Comparison of ENCODE assay signal across 8 mouse cellular contexts in the genomic region with DNA sequence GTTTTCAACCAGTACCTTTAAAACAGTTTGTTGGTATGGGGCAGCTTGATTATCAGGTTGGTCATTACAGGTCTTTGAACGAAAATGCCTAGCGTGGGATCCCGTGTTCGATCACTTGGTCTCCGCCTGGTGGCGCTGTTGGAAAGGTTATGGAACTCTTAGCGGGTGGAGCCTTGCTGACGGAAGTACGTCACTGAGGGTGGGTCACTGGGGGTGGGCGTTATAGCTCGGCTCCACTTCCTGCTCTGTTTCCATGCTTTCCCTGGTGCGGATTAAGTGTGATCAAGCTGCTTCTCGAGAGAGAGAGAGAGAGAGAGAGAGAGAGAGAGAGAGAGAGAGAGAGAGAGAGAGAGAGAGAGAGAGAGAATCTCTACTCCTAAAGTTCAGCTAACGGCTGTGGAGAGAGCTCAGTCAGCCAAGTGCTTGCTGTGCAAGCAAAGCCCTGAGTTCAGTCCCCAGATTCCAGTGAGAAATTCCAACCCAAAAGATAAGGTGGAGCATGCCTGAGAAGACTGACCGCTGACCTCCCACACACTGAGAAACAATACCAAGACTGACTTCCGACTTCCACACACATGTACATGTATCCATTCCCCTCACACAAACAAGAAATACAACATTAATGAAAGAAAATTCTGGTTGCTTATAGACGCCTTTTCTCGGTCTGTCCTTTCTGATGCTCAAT. TPM values are rescaled to one million over a fixed set of nuclear protein-coding genes. Genes with fewer than 3 reads are reported as not detected.
DNase-seq lines count a peak whose midpoint lies in the region; ATAC-seq and TF ChIP-seq lines count a peak whose summit lies in the region.

No protein-coding gene starts in this region.

- peak; percentile 95 for DNase-seq in ZHBTc4 (ENCODE audit: low read depth, low spot score)
- DNase-seq in gastrocnemius, adult 2 months, result peak; percentile 95
- DNase-seq in hindbrain, postnatal 0 days (ENCODE audit: low spot score), result peak; percentile 99
- peak; percentile 90 to 91 for DNase-seq in left cerebral cortex, adult 2 months (ENCODE audit: extremely low spot score in 1 of 2, low spot score in 2 of 2)
- peak; percentile 93 to 96 for DNase-seq in right cerebral cortex, postnatal 10 days (ENCODE audit: low spot score in 2 of 2)
- DNase-seq in urinary bladder, postnatal 25 days (ENCODE audit: low spot score), result peak; percentile 96

- 13% methylated on average over 18 of the region's 18 CpGs for WGBS in hindbrain, postnatal 0 days

- H3K9ac ChIP-seq in hindbrain, postnatal 0 days (replicated peaks; ENCODE audit: low read length), result 0 out of 2 replicates have a peak overlapping the region, but pooled peaks have one; percentile 30

- H3K4me3 ChIP-seq in gastrocnemius, adult 2 months, result peak overlapping the region; percentile 63
- peak overlapping the region; percentile 19 for H3K4me3 ChIP-seq in hindbrain, postnatal 0 days (ENCODE audit: low read length)
- peak overlapping the region; percentile 31 for H3K4me3 ChIP-seq in left cerebral cortex, adult 2 months
- H3K4me3 ChIP-seq in megakaryocyte, embryonic 14.5 days (replicated peaks), result peak overlapping the region; percentile 85

- ATAC-seq in common myeloid progenitor, adult 5-6 weeks (replicated peaks; ENCODE audit: low read depth, poor library complexity, severe bottlenecking), result peak; percentile 95
- ATAC-seq in hindbrain, postnatal 0 days, result peak; percentile 95

- no peaks in the 10 kb centered on the region for H3K36me3 ChIP-seq in hindbrain, postnatal 0 days (ENCODE audit: insufficient read depth, low read length)
- no peaks in the 10 kb centered on the region for H3K36me3 ChIP-seq in megakaryocyte, embryonic 14.5 days (replicated peaks; ENCODE audit: low read length)

- H3K4me2 ChIP-seq in hindbrain, postnatal 0 days (ENCODE audit: low read depth, low read length), result peak overlapping the region; percentile 57

- intact Hi-C loops in gastrocnemius, adult 2 months (cut with DNase I), result loop anchor here (1.0 to 5.0 kb wide), 5 partner anchors 29 to 189 kb away; a partner anchor contains a TSS
- intact Hi-C loops in left cerebral cortex, adult 2 months (cut with DNase I), result loop anchor here (1.0 to 5.0 kb wide), 4 partner anchors 29 to 188 kb away; a partner anchor contains a TSS

- H3K4me1 ChIP-seq in hindbrain, postnatal 0 days (ENCODE audit: insufficient read depth, low read length), result 0 out of 2 replicates have a peak, but pooled peaks cover 4% of the 10 kb centered on the region
- H3K4me1 ChIP-seq in megakaryocyte, embryonic 14.5 days, result peaks cover 22% of the 10 kb centered on the region

- peak overlapping the region; percentile 88 for H3K27ac ChIP-seq in gastrocnemius, adult 2 months
- H3K27ac ChIP-seq in hindbrain, postnatal 0 days, result peak overlapping the region; percentile 69
- peak overlapping the region; percentile 57; the same call in 1 of the 2 replicates for H3K27ac ChIP-seq in left cerebral cortex, adult 2 months

- H3K9me3 ChIP-seq in hindbrain, postnatal 0 days (ENCODE audit: low read length), result no peaks in the 10 kb centered on the region
- H3K9me3 ChIP-seq in megakaryocyte, embryonic 14.5 days, result peaks cover 3% of the 10 kb centered on the region

- TF ChIP-seq CTCF in gastrocnemius, adult 2 months (IDR thresholded peaks at IDR 0.05), result peak; percentile 73
- peak; percentile 93 for TF ChIP-seq CTCF in hindbrain, postnatal 0 days (IDR thresholded peaks at IDR 0.05; ENCODE audit: low read depth)
- TF ChIP-seq CTCF in left cerebral cortex, adult 2 months (IDR thresholded peaks at IDR 0.05), result peak; percentile 69

- no peaks in the 10 kb centered on the region for H3K27me3 ChIP-seq in hindbrain, postnatal 0 days (ENCODE audit: insufficient read depth, low read length)
- peaks cover 16% of the 10 kb centered on the region for H3K27me3 ChIP-seq in megakaryocyte, embryonic 14.5 days (replicated peaks)

RNA-seq across cellular contexts. Expression of a gene that starts 8.6 kb away (rescaled TPM):
- total RNA-seq in common myeloid progenitor, adult 5-6 weeks (2017), result not detected in 2 replicates
- not detected for total RNA-seq in gastrocnemius, adult 2 months (2021)
- total RNA-seq in hindbrain, postnatal 0 days (2014; rRNA removed), result 1.0 and 1.6 TPM in 2 replicates
- polyA plus RNA-seq in hindbrain, postnatal 0 days (2015; fragmentation: Nextera tagmentation; extraction: Ambion mirVana), result 0.93 TPM in 2 replicates
- total RNA-seq in left cerebral cortex, adult 2 months (2021), result under 1 TPM; 0.41 to 0.84 TPM
- 1.2 TPM in 1 of 2 replicates, not detected in the other for polyA plus RNA-seq in megakaryocyte, embryonic 14.5 days (2012; ENCODE audit: insufficient read depth, low replicate concordance)

RNA-seq across cellular contexts. Expression of a gene that starts 20.9 kb away (rescaled TPM):
- 0.87 TPM in 1 of 2 replicates, not detected in the other for total RNA-seq in common myeloid progenitor, adult 5-6 weeks (2017)
- total RNA-seq in gastrocnemius, adult 2 months (2021), result 100 to 1,000 TPM in 1 of 2 experiments, 10 to 100 TPM in 1; 67.9 to 100 TPM
- 33.5 and 47.3 TPM in 2 replicates for total RNA-seq in hindbrain, postnatal 0 days (2014; rRNA removed)
- 78.2 and 83.8 TPM in 2 replicates for polyA plus RNA-seq in hindbrain, postnatal 0 days (2015; fragmentation: Nextera tagmentation; extraction: Ambion mirVana)
- total RNA-seq in left cerebral cortex, adult 2 months (2021), result 10 to 100 TPM; 59.8 to 66.7 TPM
- 13.1 TPM in 1 of 2 replicates, not detected in the other for polyA plus RNA-seq in megakaryocyte, embryonic 14.5 days (2012; ENCODE audit: insufficient read depth, low replicate concordance)

RNA-seq across cellular contexts. Expression of a gene that starts 40.7 kb away (rescaled TPM):
- not detected in 2 replicates for total RNA-seq in common myeloid progenitor, adult 5-6 weeks (2017)
- total RNA-seq in gastrocnemius, adult 2 months (2021), result not detected
- total RNA-seq in hindbrain, postnatal 0 days (2014; rRNA removed), result 3.0 and 3.3 TPM in 2 replicates
- polyA plus RNA-seq in hindbrain, postnatal 0 days (2015; fragmentation: Nextera tagmentation; extraction: Ambion mirVana), result 2.3 and 2.7 TPM in 2 replicates
- 1 to 10 TPM; 2.1 to 3.5 TPM for total RNA-seq in left cerebral cortex, adult 2 months (2021)
- not detected in 2 replicates for polyA plus RNA-seq in megakaryocyte, embryonic 14.5 days (2012; ENCODE audit: insufficient read depth, low replicate concordance)

RNA-seq across cellular contexts. Expression of a gene that starts 50.4 kb away (rescaled TPM):
- 45.4 and 71.6 TPM in 2 replicates for total RNA-seq in common myeloid progenitor, adult 5-6 weeks (2017)
- total RNA-seq in gastrocnemius, adult 2 months (2021), result 1 to 10 TPM; 1.1 to 2.5 TPM
- total RNA-seq in hindbrain, postnatal 0 days (2014; rRNA removed), result 0.52 TPM in 1 of 2 replicates, not detected in the other
- polyA plus RNA-seq in hindbrain, postnatal 0 days (2015; fragmentation: Nextera tagmentation; extraction: Ambion mirVana), result 0.16 and 0.29 TPM in 2 replicates
- 1 to 10 TPM; 1.3 to 1.5 TPM for total RNA-seq in left cerebral cortex, adult 2 months (2021)
- polyA plus RNA-seq in megakaryocyte, embryonic 14.5 days (2012; ENCODE audit: insufficient read depth, low replicate concordance), result 5.4 TPM in 1 of 2 replicates, not detected in the other

Comparison
In these comparisons a context has a peak if more than half of its experiments do, and no peak if none do; other contexts are left out.
1. Peak in every context shown above with its lines: DNase-seq, ATAC-seq, H3K4me3 ChIP-seq and H3K27ac ChIP-seq.
2. H3K4me3 ChIP-seq: peak in every context shown above with its lines; median percentile 85 in megakaryocyte, embryonic 14.5 days; 63 in gastrocnemius, adult 2 months; 31 in left cerebral cortex, adult 2 months; 19 in hindbrain, postnatal 0 days.
3. RNA of a gene that starts 20.9 kb away (total RNA-seq): 67.9 to 100 TPM in gastrocnemius, adult 2 months, 59.8 to 66.7 TPM in left cerebral cortex, adult 2 months and 33.5 to 47.3 TPM in hindbrain, postnatal 0 days; 0.87 TPM in common myeloid progenitor, adult 5-6 weeks; every median in the first group is over 10 times any median in the second.